Mouse (Mus musculus): ENCODE results near the gene Atxn7l1.

DNA sequence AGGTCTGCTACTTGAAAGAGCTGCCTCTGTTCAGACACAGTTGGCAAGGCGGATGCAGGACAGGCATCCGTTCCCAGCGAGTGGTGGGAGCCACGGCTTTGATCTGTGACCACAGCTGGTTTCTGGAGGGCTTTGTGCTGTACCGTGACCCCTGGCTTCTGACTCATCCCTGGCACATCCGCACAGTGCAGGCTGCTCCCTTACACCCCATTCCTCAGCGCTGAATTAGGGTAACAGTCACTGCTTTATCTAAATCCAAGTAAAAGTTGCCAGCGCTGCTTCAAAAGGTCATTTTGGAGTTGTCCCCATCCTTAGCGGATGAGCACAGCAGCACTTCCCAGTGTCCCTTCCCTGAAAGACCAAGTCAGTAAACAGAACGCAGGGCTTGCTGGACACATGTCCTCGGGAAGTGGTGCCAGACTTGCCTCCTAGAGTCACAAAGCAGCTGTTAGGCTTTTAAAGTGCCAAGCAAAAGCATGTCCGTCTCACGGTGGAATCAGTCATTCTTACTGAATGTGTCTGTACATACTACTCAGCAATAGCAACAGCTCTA lies 88.4 kb downstream of the Atxn7l1 start:
- TF ChIP-seq CTCF (IDR thresholded peaks at IDR 0.05; ENCODE audit: low read depth, low read length) (no peak), POLR2A (IDR thresholded peaks at IDR 0.05; ENCODE audit: borderline replicate concordance, low read depth, low read length) (no peak)

Data from bone marrow macrophage, adult 2 months (primary cell).